Mouse (Mus musculus) embryonic facial prominence, embryonic 14.5 days (tissue): Measurements from ENCODE around the gene Parp14. TPM values are rescaled to one million over a fixed set of nuclear protein-coding genes. Genes with fewer than 3 reads are reported as not detected.
A peak's percentile ranks its signal among the peaks of the same experiment; 100 is the strongest.

Experiments used
- ATAC-seq: fragments of 200-750 bp; cut with Nextera tagmentation; 2 replicates; pipeline ENCODE4 v1.8.0; 2017; ENCODE audit warnings: low read depth, moderate number of reproducible peaks, moderate TSS enrichment
- DNase-seq: peaks from one replicate; pipeline ENCODE4 v3.0.0-alpha.2; 2015; ENCODE audit warnings: low spot score
- H3K27ac ChIP-seq: fragments of 300-500 bp; sonication (generic); replicated peaks from 2 replicates; pipeline ENCODE4 v1.5.1; 2014; ENCODE audit warnings: low read depth, mild to moderate bottlenecking, low read length, moderate library complexity
- H3K27me3 ChIP-seq: fragments of 300-500 bp; sonication (generic); replicated peaks from 2 replicates; pipeline ENCODE4 v1.6.1; 2014; ENCODE audit warnings: low read length; ENCODE audit not compliant: control insufficient read depth, insufficient read depth
- H3K36me3 ChIP-seq: fragments of 300-500 bp; sonication (generic); 2 replicates; pipeline ENCODE4 v1.6.1; 2014; ENCODE audit warnings: low read length, mixed read lengths; ENCODE audit not compliant: control insufficient read depth, insufficient read depth
- H3K4me1 ChIP-seq: fragments of 300-500 bp; sonication (generic); 2 replicates; pipeline ENCODE4 v1.6.1; 2014; ENCODE audit warnings: antibody characterized with exemption, low read length; ENCODE audit not compliant: control insufficient read depth, insufficient read depth
- H3K4me2 ChIP-seq: fragments of 300-500 bp; sonication (generic); 2 replicates; pipeline ENCODE4 v1.6.1; 2014; ENCODE audit warnings: low read depth, mild to moderate bottlenecking, low read length, moderate library complexity, mixed read lengths
- H3K4me3 ChIP-seq: fragments of 300-500 bp; sonication (generic); 2 replicates; pipeline ENCODE4 v1.5.1; 2014; ENCODE audit warnings: low read depth, mild to moderate bottlenecking, low read length
- H3K9ac ChIP-seq: fragments of 300-500 bp; sonication (generic); 2 replicates; pipeline ENCODE4 v1.6.1; 2014; ENCODE audit warnings: low read depth, mild to moderate bottlenecking, low read length, moderate library complexity, mixed read lengths
- H3K9me3 ChIP-seq: fragments of 300-500 bp; sonication (generic); 2 replicates; pipeline ENCODE4 v1.6.1; 2016; ENCODE audit warnings: low read length; ENCODE audit not compliant: control insufficient read depth
- WGBS: fragments of 180-500 bp; shearing (Covaris S2); extraction: QIAGEN DNeasy Blood & Tissue Kit; methylation state at CpG from one replicate; pipeline ENCODE4 v1.1.7; 2014; 5-methylcytosine and 5-hydroxymethylcytosine counted together
- polyA plus RNA-seq: library from polyadenylated mRNA; unstranded; fragments of >200 nt; fragmentation: Nextera tagmentation; extraction: Ambion mirVana; gene quantifications from 2 replicates; pipeline ENCODE4 v1.2.1, GENCODE M21; 2014

Gene Parp14
- polyA plus RNA-seq, 1 experiment from 2014 or later: 1.3 TPM

DNA sequence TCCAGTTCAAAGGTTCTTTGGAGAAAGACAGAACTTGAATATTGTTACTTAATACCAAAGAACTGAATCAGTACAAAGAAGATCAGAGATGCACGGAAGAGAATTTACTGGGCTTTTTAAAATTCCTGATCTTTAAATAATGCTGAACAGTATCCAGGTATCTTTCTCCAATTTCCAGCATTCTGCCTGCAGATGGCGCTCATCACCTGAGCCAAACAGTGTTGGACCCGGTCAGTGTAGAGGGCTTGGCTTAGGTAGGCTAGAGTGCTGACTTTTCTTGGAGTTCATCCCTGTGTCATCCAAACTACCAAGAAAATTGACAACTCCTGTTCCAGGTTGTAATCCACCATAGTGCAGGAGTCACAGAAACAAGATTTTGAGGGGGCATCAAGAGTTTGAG is 3.1 kb upstream of the Parp14 start:
- 32% methylated on average over 3 of the region's 3 CpGs for WGBS
- peak; percentile 10 for DNase-seq
- H3K36me3 ChIP-seq: no peaks in the 10 kb centered on the region
- ATAC-seq: no peak
- H3K9me3 ChIP-seq: no peaks in the 10 kb centered on the region
- H3K27me3 ChIP-seq: peaks cover 27% of the 10 kb centered on the region
- no peak overlapping the region for H3K27ac ChIP-seq
- H3K9ac ChIP-seq: no peak overlapping the region
- H3K4me1 ChIP-seq: 0 out of 2 replicates have a peak, but pooled peaks cover 4% of the 10 kb centered on the region
- H3K4me2 ChIP-seq: no peak overlapping the region
- no peak overlapping the region for H3K4me3 ChIP-seq

DNA sequence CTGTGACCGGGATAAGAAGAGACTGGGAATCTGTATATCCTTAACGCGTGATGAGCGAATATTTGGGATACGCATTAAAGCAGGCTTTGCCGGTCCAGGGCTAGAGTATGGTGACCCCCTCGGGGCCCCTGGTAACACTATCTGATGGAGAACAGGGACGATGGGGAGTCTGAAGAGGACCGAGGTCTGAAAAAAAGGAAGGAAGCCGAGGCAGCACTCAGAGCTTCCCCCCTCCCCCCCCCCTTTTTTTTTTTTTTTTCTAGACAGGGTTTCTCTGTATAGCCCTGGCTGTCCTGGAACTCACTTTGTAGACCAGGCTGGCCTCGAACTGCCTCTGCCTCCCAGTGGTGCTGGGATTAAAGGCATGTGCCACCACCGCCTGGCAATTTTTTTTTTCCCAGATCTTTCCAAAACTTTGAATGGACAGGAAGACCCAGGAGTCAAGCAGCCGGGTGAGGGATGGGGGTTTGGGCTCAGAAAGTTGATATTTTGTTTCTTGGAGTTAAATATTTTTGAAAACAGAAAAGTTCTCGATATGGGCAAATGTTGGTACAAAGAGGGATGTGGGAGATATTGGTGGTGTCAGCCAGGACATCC is 1.2 kb upstream of the Parp14 start:
- Histone ChIP-seq H3K27ac (no peak overlapping the region), H3K27me3 (peaks cover 27% of the 10 kb centered on the region), H3K4me3 (peak overlapping the region; percentile 70; the same call in 1 of the 2 replicates), H3K9ac (no peak overlapping the region), H3K4me2 (peak overlapping the region; percentile 94), H3K4me1 (0 out of 2 replicates have a peak, but pooled peaks cover 4% of the 10 kb centered on the region), H3K9me3 (no peaks in the 10 kb centered on the region), H3K36me3 (no peaks in the 10 kb centered on the region)
- ATAC-seq (no peak), DNase-seq (no peak)
- WGBS: 32% methylated on average over 14 of the region's 14 CpGs

DNA sequence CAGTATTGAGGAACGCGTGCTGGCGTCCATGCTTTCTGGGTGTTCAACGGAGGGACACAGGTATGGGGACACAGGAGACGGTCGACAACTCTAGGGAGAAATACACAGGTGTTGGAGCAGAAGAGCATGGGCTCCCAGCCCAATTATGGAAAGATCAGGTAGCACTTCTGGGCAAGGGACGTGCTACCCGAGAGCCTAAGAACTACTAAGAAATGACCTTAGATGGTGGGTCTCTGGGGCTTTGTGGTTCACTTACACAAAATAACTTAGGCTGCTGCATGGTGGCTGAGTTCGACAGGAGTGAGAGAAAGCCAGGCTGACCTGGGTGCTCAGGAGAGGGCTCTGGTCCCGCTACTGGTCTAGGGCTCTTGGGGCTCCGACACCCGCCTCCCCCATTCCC is 554 bp upstream of the Parp14 start:
- H3K4me3 ChIP-seq: peak overlapping the region; percentile 70
- 0 out of 2 replicates have a peak overlapping the region, but pooled peaks have one; percentile 71 for H3K9ac ChIP-seq
- H3K4me2 ChIP-seq: peak overlapping the region; percentile 94
- peak; percentile 27 for DNase-seq
- H3K27ac ChIP-seq: no peak overlapping the region
- no peaks in the 10 kb centered on the region for H3K9me3 ChIP-seq
- WGBS: 20% methylated on average over 12 of the region's 12 CpGs
- H3K4me1 ChIP-seq: 0 out of 2 replicates have a peak, but pooled peaks cover 4% of the 10 kb centered on the region
- H3K27me3 ChIP-seq: peaks cover 27% of the 10 kb centered on the region
- H3K36me3 ChIP-seq: no peaks in the 10 kb centered on the region
- peak; percentile 61 for ATAC-seq

DNA sequence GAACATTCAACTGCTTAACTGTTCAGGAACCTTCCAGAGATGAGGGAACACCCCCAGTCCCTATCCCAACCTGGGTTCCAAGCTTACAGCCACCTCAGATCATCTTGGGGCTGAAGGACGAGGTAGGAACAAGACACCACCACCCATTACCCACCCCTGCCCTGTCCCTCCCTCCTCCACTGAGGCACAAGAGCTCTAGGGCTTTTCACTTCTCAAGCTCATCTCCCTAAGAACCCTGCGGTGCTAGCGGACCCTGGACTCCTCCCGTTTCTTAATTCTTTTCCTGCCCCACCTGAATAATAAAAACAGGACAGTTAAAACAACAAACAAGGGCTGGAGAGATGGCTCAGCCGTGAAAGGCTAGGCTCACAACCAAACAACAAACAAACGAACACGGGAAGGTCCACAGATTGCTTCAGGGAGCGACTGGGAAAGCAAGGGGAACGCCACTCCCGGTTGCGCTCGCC is 730 bp downstream of the Parp14 start:
- H3K4me1 ChIP-seq: 0 out of 2 replicates have a peak, but pooled peaks cover 4% of the 10 kb centered on the region
- 1% methylated on average over 12 of the region's 12 CpGs for WGBS
- no peak for DNase-seq
- H3K27ac ChIP-seq: no peak overlapping the region
- peak overlapping the region; percentile 71 for H3K9ac ChIP-seq
- no peaks in the 10 kb centered on the region for H3K36me3 ChIP-seq
- H3K4me2 ChIP-seq: peak overlapping the region; percentile 94
- H3K27me3 ChIP-seq: peaks cover 27% of the 10 kb centered on the region
- ATAC-seq: no peak
- H3K4me3 ChIP-seq: peak overlapping the region; percentile 70
- H3K9me3 ChIP-seq: no peaks in the 10 kb centered on the region

DNA sequence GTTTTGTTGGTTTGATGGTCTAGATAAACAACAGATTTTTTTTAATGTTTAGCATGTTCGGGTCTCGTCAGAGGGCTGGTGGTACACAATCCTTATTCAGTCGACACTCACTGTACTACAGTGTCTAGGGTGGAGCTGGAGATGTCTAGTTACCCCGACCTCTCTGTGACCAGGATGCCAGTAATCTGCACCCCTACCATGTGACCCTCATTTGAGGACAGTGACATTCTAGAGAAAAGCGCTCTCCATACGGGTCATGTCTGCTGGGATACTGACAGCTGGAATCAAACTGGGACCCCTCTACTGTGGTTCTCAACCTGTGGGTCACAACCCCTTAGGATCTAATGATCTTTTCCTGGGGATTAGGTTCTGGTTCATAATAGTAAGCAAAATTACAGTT is 1.7 kb downstream of the Parp14 start:
- Histone ChIP-seq H3K9ac (no peak overlapping the region), H3K27ac (no peak overlapping the region), H3K4me3 (no peak overlapping the region), H3K27me3 (peaks cover 27% of the 10 kb centered on the region), H3K4me1 (0 out of 2 replicates have a peak, but pooled peaks cover 4% of the 10 kb centered on the region), H3K36me3 (no peaks in the 10 kb centered on the region), H3K4me2 (no peak overlapping the region), H3K9me3 (no peaks in the 10 kb centered on the region)
- DNase-seq (no peak), ATAC-seq (no peak)
- 68% methylated on average over 6 of the region's 6 CpGs for WGBS

- H3K4me2 ChIP-seq: no peak overlapping the region
- H3K27me3 ChIP-seq: peaks cover 27% of the 10 kb centered on the region
- no peaks in the 10 kb centered on the region for H3K9me3 ChIP-seq
- WGBS: 28% methylated on average over 3 of the region's 3 CpGs
- H3K4me1 ChIP-seq: 0 out of 2 replicates have a peak, but pooled peaks cover 4% of the 10 kb centered on the region
- H3K27ac ChIP-seq: no peak overlapping the region
- ATAC-seq (no peak), DNase-seq (peak; percentile 18)
- no peak overlapping the region for H3K4me3 ChIP-seq
- H3K9ac ChIP-seq: no peak overlapping the region
- no peaks in the 10 kb centered on the region for H3K36me3 ChIP-seq
Observed at GRCm38 (mm10) chr16:35869126-35869525, 2.2 kb downstream of the Parp14 start.

DNA sequence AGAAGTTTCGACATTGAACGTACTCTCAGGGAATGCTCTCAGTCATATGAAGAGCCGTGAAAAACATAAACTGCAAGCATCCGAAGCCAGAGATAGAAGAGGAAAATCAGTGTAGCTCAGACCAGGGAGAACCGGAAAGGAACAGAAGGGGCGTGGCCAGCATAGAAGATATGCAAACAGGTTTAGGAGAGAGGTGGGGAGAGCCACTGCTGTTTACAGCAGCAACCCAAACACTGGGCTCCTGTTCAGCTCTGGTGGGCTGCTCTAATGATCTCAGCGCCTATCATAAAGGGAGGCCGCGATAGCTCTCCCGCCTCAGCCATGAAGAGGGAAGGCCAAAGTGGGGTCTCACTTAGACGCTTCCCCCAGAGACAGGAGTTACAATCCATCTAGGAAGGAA is 3.6 kb downstream of the Parp14 start:
- no peak overlapping the region for H3K4me3 ChIP-seq
- 77% methylated on average over 11 of the region's 11 CpGs for WGBS
- H3K4me1 ChIP-seq: 0 out of 2 replicates have a peak, but pooled peaks cover 4% of the 10 kb centered on the region
- DNase-seq (no peak), ATAC-seq (no peak)
- no peaks in the 10 kb centered on the region for H3K36me3 ChIP-seq
- H3K9me3 ChIP-seq: no peaks in the 10 kb centered on the region
- H3K27me3 ChIP-seq: peaks cover 23% of the 10 kb centered on the region
- H3K27ac ChIP-seq: no peak overlapping the region
- H3K9ac ChIP-seq: no peak overlapping the region
- no peak overlapping the region for H3K4me2 ChIP-seq

DNA sequence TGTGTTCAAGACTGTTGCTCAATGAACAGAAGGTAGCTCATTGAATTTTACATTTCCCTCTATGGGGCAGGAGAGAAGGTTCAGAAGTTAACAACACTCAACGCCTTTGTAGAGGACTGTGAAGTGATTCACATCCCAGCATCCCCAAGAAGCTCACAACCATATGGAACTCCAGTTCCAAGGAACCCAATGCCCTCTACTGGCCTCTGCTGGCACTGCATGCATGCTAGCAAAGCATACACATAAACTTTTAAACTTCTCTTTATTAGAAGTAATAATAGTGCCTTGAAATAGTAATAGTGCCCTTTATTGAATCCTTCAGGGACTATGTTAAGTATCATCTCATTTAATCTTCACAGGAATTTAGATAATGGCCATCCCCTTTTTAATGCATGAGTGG is 9.3 kb downstream of the Parp14 start:
- ATAC-seq (no peak), DNase-seq (no peak)
- Histone ChIP-seq H3K36me3 (no peaks in the 10 kb centered on the region), H3K9ac (no peak overlapping the region), H3K4me1 (no peaks in the 10 kb centered on the region), H3K9me3 (no peaks in the 10 kb centered on the region), H3K4me3 (no peak overlapping the region), H3K27ac (no peak overlapping the region), H3K27me3 (no peaks in the 10 kb centered on the region), H3K4me2 (no peak overlapping the region)
- WGBS: 94% methylated on average over 1 of the region's 1 CpGs

- no peak for DNase-seq
- Histone ChIP-seq H3K4me3 (no peak overlapping the region), H3K9ac (no peak overlapping the region), H3K9me3 (no peaks in the 10 kb centered on the region), H3K27me3 (no peaks in the 10 kb centered on the region), H3K4me2 (no peak overlapping the region), H3K27ac (no peak overlapping the region), H3K36me3 (no peaks in the 10 kb centered on the region), H3K4me1 (no peaks in the 10 kb centered on the region)
- no peak for ATAC-seq
- WGBS: 80% methylated on average over 16 of the region's 16 CpGs
Observed at GRCm38 (mm10) chr16:35860236-35860635, 11.1 kb downstream of the Parp14 start.
